Mouse (Mus musculus) hindbrain, postnatal 0 days (tissue): Measurements from ENCODE around the gene Gdf9. TPM values are rescaled to one million over a fixed set of nuclear protein-coding genes. Genes with fewer than 3 reads are reported as not detected.

ENCODE experiments used
- ATAC-seq: fragments of 200-750 bp; cut with Nextera tagmentation; 2 replicates; pipeline ENCODE4 v1.8.0; 2017; ENCODE audit warnings: mild to moderate bottlenecking, moderate TSS enrichment, moderate library complexity
- DNase-seq: peaks from one replicate; pipeline ENCODE4 v3.0.0-alpha.2; 2015; ENCODE audit warnings: low spot score
- H3K27ac ChIP-seq: fragments of 300-500 bp; sonication (generic); 2 replicates; pipeline ENCODE4 v1.5.1; 2014; ENCODE audit warnings: mild to moderate bottlenecking
- H3K27me3 ChIP-seq: fragments of 300-500 bp; sonication (generic); 2 replicates; pipeline ENCODE4 v1.6.1; 2014; ENCODE audit warnings: low read length, mixed read lengths; ENCODE audit not compliant: insufficient read depth
- H3K36me3 ChIP-seq: fragments of 300-500 bp; sonication (generic); 2 replicates; pipeline ENCODE4 v1.6.1; 2014; ENCODE audit warnings: low read length, mixed read lengths; ENCODE audit not compliant: insufficient read depth
- H3K4me1 ChIP-seq: fragments of 300-500 bp; sonication (generic); 2 replicates; pipeline ENCODE4 v1.6.1; 2014; ENCODE audit warnings: antibody characterized with exemption, low read length, mixed read lengths; ENCODE audit not compliant: insufficient read depth
- H3K4me2 ChIP-seq: fragments of 300-500 bp; sonication (generic); 2 replicates; pipeline ENCODE4 v1.6.1; 2014; ENCODE audit warnings: low read depth, mild to moderate bottlenecking, low read length, moderate library complexity, mixed read lengths
- H3K4me3 ChIP-seq: fragments of 300-500 bp; sonication (generic); 2 replicates; pipeline ENCODE4 v1.5.1; 2014; ENCODE audit warnings: low read length
- H3K9ac ChIP-seq: fragments of 300-500 bp; sonication (generic); replicated peaks from 2 replicates; pipeline ENCODE4 v1.6.1; 2014; ENCODE audit warnings: mild to moderate bottlenecking, low read length, moderate library complexity, mixed read lengths
- H3K9me3 ChIP-seq: fragments of 300-500 bp; sonication (generic); 2 replicates; pipeline ENCODE4 v1.6.1; 2016; ENCODE audit warnings: low read length, mixed read lengths
- CTCF ChIP-seq: IDR thresholded peaks from 2 replicates; pipeline ENCODE4 v1.5.1; 2016; ENCODE audit warnings: antibody characterized with exemption, control low read depth, low read depth
- WGBS: fragments of 180-500 bp; shearing (Covaris S2); extraction: QIAGEN DNeasy Blood & Tissue Kit; methylation state at CpG from one replicate; pipeline ENCODE4 v1.1.7; 2014; 5-methylcytosine and 5-hydroxymethylcytosine counted together
- polyA plus RNA-seq: library from polyadenylated mRNA; unstranded; fragments of >200 nt; fragmentation: Nextera tagmentation; extraction: Ambion mirVana; gene quantifications from 2 replicates; pipeline ENCODE4 v1.2.1, GENCODE M21; 2015
- total RNA-seq: library from RNA; depleted of rRNA; stranded (reverse); fragments of >200 nt; gene quantifications from 2 replicates; pipeline ENCODE4 v1.2.3, GENCODE M21; 2014

The Gdf9 gene
- total and polyA plus RNA-seq, 2 experiments from 2014 or later, result 1.5 to 2.1 TPM

GRCm38 (mm10) chr11:53475620-53476019 is 44.8 kb downstream of the Gdf9 start:
- TF ChIP-seq CTCF, result no peak
- ATAC-seq, result no peak
- 12% methylated on average over 8 of the region's 8 CpGs for WGBS
- Histone ChIP-seq H3K9ac (no peak overlapping the region), H3K27ac (no peak overlapping the region), H3K4me1 (peaks cover 3% of the 10 kb centered on the region), H3K27me3 (peaks cover 21% of the 10 kb centered on the region), H3K36me3 (no peaks in the 10 kb centered on the region), H3K4me3 (no peak overlapping the region), H3K9me3 (no peaks in the 10 kb centered on the region), H3K4me2 (peak overlapping the region; percentile 21)
- DNase-seq, result peak; percentile 25

- Histone ChIP-seq H3K27ac (no peak overlapping the region), H3K9ac (no peak overlapping the region), H3K4me3 (no peak overlapping the region), H3K9me3 (no peaks in the 10 kb centered on the region), H3K36me3 (no peaks in the 10 kb centered on the region), H3K4me1 (no peaks in the 10 kb centered on the region), H3K4me2 (no peak overlapping the region), H3K27me3 (peaks cover 29% of the 10 kb centered on the region)
- no peak for TF ChIP-seq CTCF
- ATAC-seq, result no peak
- DNase-seq, result no peak
- WGBS, result 59% methylated on average over 7 of the region's 7 CpGs
These were observed 47.0 kb downstream of the Gdf9 start for GRCm38 (mm10) chr11:53477833-53478232.

- no peaks in the 10 kb centered on the region for H3K36me3 ChIP-seq
- whole genome bisulfite sequencing, result 5% methylated on average over 76 of the region's 79 CpGs
- H3K27me3 ChIP-seq, result peaks cover 29% of the 10 kb centered on the region
- ATAC-seq, result peak; percentile 28
- peak; percentile 47 for DNase-seq
- H3K4me2 ChIP-seq, result peak overlapping the region; percentile 70
- peak overlapping the region; percentile 40 for H3K9ac ChIP-seq
- H3K9me3 ChIP-seq, result no peaks in the 10 kb centered on the region
- H3K4me1 ChIP-seq, result no peaks in the 10 kb centered on the region
- no peak for TF ChIP-seq CTCF
- peak overlapping the region; percentile 58 for H3K4me3 ChIP-seq
- H3K27ac ChIP-seq, result no peak overlapping the region
These were observed 47.8 kb downstream of the Gdf9 start for GRCm38 (mm10) chr11:53478383-53479170.

- 1% methylated on average over 54 of the region's 62 CpGs for WGBS
- Histone ChIP-seq H3K4me3 (peak overlapping the region; percentile 58), H3K36me3 (no peaks in the 10 kb centered on the region), H3K27ac (peak overlapping the region; percentile 45; the same call in 1 of the 2 replicates), H3K9me3 (no peaks in the 10 kb centered on the region), H3K4me1 (no peaks in the 10 kb centered on the region), H3K27me3 (peaks cover 29% of the 10 kb centered on the region), H3K9ac (peak overlapping the region; percentile 40), H3K4me2 (peak overlapping the region; percentile 70)
- ATAC-seq (peak; percentile 55), DNase-seq (no peak)
- TF ChIP-seq CTCF, result no peak
These were observed 48.5 kb downstream of the Gdf9 start for GRCm38 (mm10) chr11:53479171-53479782.

GRCm38 (mm10) chr11:53479783-53480301 is 49.0 kb downstream of the Gdf9 start, which contains the start of the genes Gm9945 and Sowaha:
Gene Gm9945, plus strand, starts transcription at chr11:53480166.
Gene Sowaha, minus strand, starts transcription at chr11:53480274.
- peak; percentile 73 for DNase-seq
- H3K4me3 ChIP-seq, result peak within 1 kb of the TSS; percentile 58
- ATAC-seq, result peak; percentile 73
- peak within 1 kb of the TSS; percentile 40 for H3K9ac ChIP-seq
- peak within 1 kb of the TSS; percentile 45; the same call in 1 of the 2 replicates for H3K27ac ChIP-seq
- no peaks in the 10 kb centered on the region for H3K36me3 ChIP-seq
- peaks cover 29% of the 10 kb centered on the region for H3K27me3 ChIP-seq
- H3K4me1 ChIP-seq, result no peaks in the 10 kb centered on the region
- H3K9me3 ChIP-seq, result no peaks in the 10 kb centered on the region
- 2% methylated on average over 40 of the region's 40 CpGs for WGBS
- TF ChIP-seq CTCF, result peak; percentile 43
- H3K4me2 ChIP-seq, result peak within 1 kb of the TSS; percentile 70

GRCm38 (mm10) chr11:53481088-53481730 is 50.4 kb downstream of the Gdf9 start:
- H3K36me3 ChIP-seq, result no peaks in the 10 kb centered on the region
- no peaks in the 10 kb centered on the region for H3K4me1 ChIP-seq
- DNase-seq (no peak), ATAC-seq (no peak)
- no peak overlapping the region for H3K9ac ChIP-seq
- no peak overlapping the region for H3K4me2 ChIP-seq
- WGBS, result 73% methylated on average over 4 of the region's 4 CpGs
- H3K27ac ChIP-seq, result no peak overlapping the region
- no peak for TF ChIP-seq CTCF
- peaks cover 29% of the 10 kb centered on the region for H3K27me3 ChIP-seq
- H3K4me3 ChIP-seq, result no peak overlapping the region
- no peaks in the 10 kb centered on the region for H3K9me3 ChIP-seq
